Mouse (Mus musculus) ovary, adult 18-20 months (tissue): ENCODE results near the gene Abhd17b.

Experiments used
- DNase-seq: peaks from one replicate; pipeline ENCODE4 v3.0.0; 2022; ENCODE audit warnings: low spot score, mixed read lengths

The Abhd17b gene

GRCm38 (mm10) chr19:21733176-21733575, 80.2 kb downstream of the Abhd17b start:
- DNase-seq, result no peak

- no peak for DNase-seq
Observed at GRCm38 (mm10) chr19:21734112-21734511, 81.1 kb downstream of the Abhd17b start.
